Mouse (Mus musculus) activated CD4-positive, CD25-positive, alpha-beta regulatory T cell, adult 4 months (primary cell): ENCODE measurements around the gene Cep135. TPM values are rescaled to one million over a fixed set of nuclear protein-coding genes. Genes with fewer than 3 reads are reported as not detected.

Experiments used
- ATAC-seq: one replicate; pipeline ENCODE4 v1.8.0; 2017
- polyA plus RNA-seq, 2 experiments: library from polyadenylated mRNA; unstranded; fragments of 100-300 nt; shearing (Covaris generic); gene quantifications; one replicate each; pipeline ENCODE4 v1.2.1; 2017

The Cep135 gene
- polyA plus RNA-seq, 2 experiments from 2014 or later: 4.9 to 6.7 TPM

GRCm38 (mm10) chr5:76645091-76645868 is 56.8 kb downstream of the Cep135 start:
- ATAC-seq: no peak

GRCm38 (mm10) chr5:76649897-76650296 is 61.4 kb downstream of the Cep135 start:
- ATAC-seq: no peak

- no peak for ATAC-seq
These were observed 62.7 kb downstream of the Cep135 start for GRCm38 (mm10) chr5:76651151-76651725.

GRCm38 (mm10) chr5:76656212-76656611 is 67.7 kb downstream of the Cep135 start, which contains the start of gene C530008M17Rik:
Gene C530008M17Rik, plus strand, starts transcription at chr5:76656512.
- no peak for ATAC-seq

- no peak for ATAC-seq
These were observed 69.0 kb downstream of the Cep135 start for GRCm38 (mm10) chr5:76657245-76658083.

GRCm38 (mm10) chr5:76658084-76658934 is 69.8 kb downstream of the Cep135 start:
- no peak for ATAC-seq

GRCm38 (mm10) chr5:76659958-76660635 is 71.6 kb downstream of the Cep135 start:
- no peak for ATAC-seq

GRCm38 (mm10) chr5:76661310-76661709 is 72.8 kb downstream of the Cep135 start:
- ATAC-seq: no peak

GRCm38 (mm10) chr5:76664936-76665335 is 76.4 kb downstream of the Cep135 start:
- ATAC-seq: no peak

GRCm38 (mm10) chr5:76665421-76665820 is 76.9 kb downstream of the Cep135 start:
- no peak for ATAC-seq

- no peak for ATAC-seq
These were observed 77.7 kb downstream of the Cep135 start for GRCm38 (mm10) chr5:76666026-76666756.

GRCm38 (mm10) chr5:76668118-76668517 is 79.6 kb downstream of the Cep135 start:
- no peak for ATAC-seq

- ATAC-seq: no peak
These were observed 80.0 kb downstream of the Cep135 start for GRCm38 (mm10) chr5:76668547-76668946.

- no peak for ATAC-seq
These were observed 81.7 kb downstream of the Cep135 start for GRCm38 (mm10) chr5:76670183-76670582.

- no peak for ATAC-seq
These were observed 85.6 kb downstream of the Cep135 start for GRCm38 (mm10) chr5:76674022-76674653.

- ATAC-seq: no peak
These were observed 86.9 kb downstream of the Cep135 start for GRCm38 (mm10) chr5:76675369-76675768.

GRCm38 (mm10) chr5:76680959-76681358 is 92.5 kb downstream of the Cep135 start:
- ATAC-seq: peak; percentile 78

GRCm38 (mm10) chr5:76681895-76682656 is 93.6 kb downstream of the Cep135 start:
- ATAC-seq: no peak

GRCm38 (mm10) chr5:76683455-76683854 is 95.0 kb downstream of the Cep135 start:
- ATAC-seq: no peak
